Mouse (Mus musculus) spleen, adult 2 months (tissue): ENCODE measurements around the gene Plek. TPM values are rescaled to one million over a fixed set of nuclear protein-coding genes. Genes with fewer than 3 reads are reported as not detected.
"Not testable (repeated sequence)": the region's sequence is repeated elsewhere in the genome, so short reads cannot be mapped to it uniquely, and the experiment has no call there.

Source experiments
- DNase-seq, 2 experiments: peaks; one replicate each; pipeline versions ENCODE4 v3.0.0 to v3.0.0-alpha.2; 2012 to 2021; ENCODE audit warnings: low spot score in 2 of 2, low read depth in 1 of 2
- H3K27ac ChIP-seq: fragments of 200-500 bp; 2 replicates; pipeline ENCODE4 v1.5.1; 2012; ENCODE audit warnings: low read length, inconsistent platforms; ENCODE audit not compliant: insufficient read depth
- H3K27me3 ChIP-seq: fragments of 200-500 bp; 2 replicates; pipeline ENCODE4 v1.6.1; 2012; ENCODE audit warnings: mild to moderate bottlenecking, moderate library complexity, low read length, inconsistent platforms; ENCODE audit not compliant: control insufficient read depth, insufficient read depth
- H3K36me3 ChIP-seq: fragments of 200-500 bp; 2 replicates; pipeline ENCODE4 v1.6.1; 2012; ENCODE audit warnings: mild to moderate bottlenecking, low read length, inconsistent platforms; ENCODE audit not compliant: control insufficient read depth, insufficient read depth
- H3K4me1 ChIP-seq: fragments of 200-500 bp; 2 replicates; pipeline ENCODE4 v1.6.1; 2011; ENCODE audit warnings: inconsistent platforms; ENCODE audit not compliant: control insufficient read depth, insufficient read depth, insufficient read length
- H3K4me3 ChIP-seq: fragments of 200-500 bp; 2 replicates; pipeline ENCODE4 v1.5.1; 2011; ENCODE audit warnings: mild to moderate bottlenecking, inconsistent platforms; ENCODE audit not compliant: insufficient read depth, insufficient read length; ENCODE audit errors: extremely low read depth
- CTCF ChIP-seq: fragments of 200-500 bp; IDR thresholded peaks from 2 replicates; pipeline ENCODE4 v1.5.1; 2011; ENCODE audit warnings: mild to moderate bottlenecking, inconsistent platforms; ENCODE audit not compliant: insufficient read depth, insufficient read length, insufficient replicate concordance; ENCODE audit errors: extremely low read depth
- POLR2A ChIP-seq: fragments of 200-500 bp; IDR thresholded peaks from 2 replicates; pipeline ENCODE4 v1.6.1; 2011; ENCODE audit warnings: low read depth, low read length, inconsistent platforms
- WGBS: fragments of 180-500 bp; shearing (Covaris S2); methylation state at CpG from one replicate; pipeline ENCODE4 v1.1.7; 2018; 5-methylcytosine and 5-hydroxymethylcytosine counted together
- polyA plus RNA-seq: library from polyadenylated mRNA; depleted of rRNA; stranded (reverse); fragments of >200 nt; gene quantifications from 2 replicates; pipeline ENCODE4 v1.2.3, GENCODE M21; 2012

Plek gene
- polyA plus RNA-seq, 1 experiment, result 11.2 TPM

DNA sequence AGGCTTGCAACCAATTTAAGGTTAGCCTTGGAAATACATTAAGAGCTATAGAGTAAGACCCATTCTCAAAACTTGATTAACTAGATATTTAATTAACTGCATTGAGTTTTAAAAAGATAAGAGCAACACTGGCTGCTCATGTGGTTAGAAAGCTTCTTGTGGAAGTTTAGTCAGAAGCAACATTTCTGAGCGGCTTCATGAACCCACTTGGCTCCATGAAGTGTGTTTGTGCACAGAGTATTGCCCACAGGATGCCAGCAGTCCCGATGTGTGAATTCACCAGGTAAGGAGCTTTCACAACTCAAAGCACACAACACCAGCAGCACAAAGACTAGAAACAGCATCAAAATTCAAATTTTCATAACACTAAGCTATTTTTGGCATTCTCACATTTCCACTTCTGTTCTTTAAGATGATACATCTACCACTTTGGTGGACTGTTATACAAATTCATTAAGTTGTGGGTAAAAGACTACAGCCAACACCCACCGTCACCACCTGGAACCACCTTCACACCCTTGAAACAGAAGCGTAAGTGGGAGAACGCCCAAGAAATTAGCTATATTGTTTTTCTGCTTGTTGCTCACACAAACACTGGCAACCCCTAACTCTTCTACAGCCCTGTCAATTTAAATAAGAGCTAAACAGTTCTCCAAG is 44.5 kb downstream of the Plek start:
- DNase-seq, result no peak
- TF ChIP-seq CTCF (no peak), POLR2A (no peak)
- Histone ChIP-seq H3K4me1 (peaks cover 6% of the 10 kb centered on the region; the same call in 1 of the 2 replicates), H3K4me3 (peak overlapping the region; percentile 63), H3K27ac (peak overlapping the region; percentile 99), H3K36me3 (no peaks in the 10 kb centered on the region; the same call in 1 of the 2 replicates), H3K27me3 (no peaks in the 10 kb centered on the region)
- WGBS, result 24% methylated on average over 5 of the region's 5 CpGs

DNA sequence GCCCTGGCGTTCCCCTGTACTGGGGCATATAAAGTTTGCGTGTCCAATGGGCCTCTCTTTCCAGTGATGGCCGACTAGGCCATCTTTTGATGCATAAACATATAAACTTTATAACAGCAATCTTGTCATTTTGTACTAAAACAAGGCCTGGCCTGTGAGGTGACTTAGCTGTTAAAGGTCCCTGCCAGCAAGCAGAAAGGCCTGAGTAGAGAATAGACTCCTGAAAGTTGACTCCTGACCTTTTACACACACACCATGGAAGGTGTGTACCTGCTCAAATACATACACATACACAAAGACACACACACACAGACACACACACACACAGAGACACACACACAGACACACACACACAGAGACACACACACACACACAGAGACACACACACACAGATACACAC is 45.7 kb downstream of the Plek start:
- 76% methylated on average over 3 of the region's 3 CpGs for WGBS
- not testable (repeated sequence) for DNase-seq, H3K27me3 ChIP-seq, H3K4me1 ChIP-seq, H3K36me3 ChIP-seq
- H3K4me3 ChIP-seq, result peak overlapping the region; percentile 30
- H3K27ac ChIP-seq, result peak overlapping the region; percentile 57; the same call in 1 of the 2 replicates

DNA sequence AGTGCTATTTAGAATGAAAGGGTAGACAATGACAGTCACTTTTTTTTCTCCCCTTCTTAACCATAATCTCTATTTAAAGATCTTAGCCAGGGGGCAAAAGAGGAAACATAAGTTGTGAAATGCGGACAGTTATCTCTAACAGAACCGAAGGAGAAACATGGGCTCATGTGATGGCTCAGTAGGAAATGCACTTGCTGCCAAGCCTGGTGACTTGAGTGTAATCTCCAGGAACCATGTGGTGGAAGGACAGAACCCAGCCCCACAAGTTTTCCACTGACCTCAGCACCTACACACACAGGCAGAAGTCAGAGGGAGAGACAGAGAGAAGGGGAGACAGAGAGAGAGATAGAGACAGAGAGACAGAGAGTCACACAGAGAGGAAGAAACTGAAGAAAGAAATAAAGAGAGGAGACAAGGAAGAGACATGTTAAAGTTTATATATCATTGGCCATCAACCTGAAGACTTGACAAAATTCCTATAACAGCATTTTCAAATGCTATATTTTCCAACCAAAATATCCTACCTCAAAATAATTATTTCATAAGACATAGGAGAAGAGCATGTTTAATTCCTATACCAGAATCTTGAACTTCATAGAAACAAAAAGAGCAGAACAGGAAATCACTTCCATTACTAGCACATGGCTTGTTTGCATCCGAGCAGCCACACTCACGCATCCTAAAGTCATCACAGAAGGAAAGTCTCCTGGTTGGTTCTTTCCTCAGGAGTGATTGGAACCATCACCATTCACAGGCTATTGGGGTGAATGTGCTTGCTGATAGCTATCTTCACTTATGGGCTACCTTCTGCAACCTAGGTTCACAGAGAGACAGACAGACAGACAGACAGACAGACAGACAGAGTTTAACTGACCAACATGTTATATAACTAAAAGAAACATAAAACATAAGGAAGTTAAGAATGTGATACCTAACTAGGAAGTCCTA is 47.0 kb downstream of the Plek start:
- Histone ChIP-seq H3K27ac (peak overlapping the region; percentile 41), H3K27me3 (no peaks in the 10 kb centered on the region), H3K4me1 (peaks cover 8% of the 10 kb centered on the region; the same call in 1 of the 2 replicates), H3K36me3 (no peaks in the 10 kb centered on the region; the same call in 1 of the 2 replicates), H3K4me3 (no peak overlapping the region)
- peak in 1 of 2 experiments; percentile 39 for DNase-seq
- WGBS, result 32% methylated on average over 4 of the region's 4 CpGs
- no peak for TF ChIP-seq POLR2A
- no peak for TF ChIP-seq CTCF

DNA sequence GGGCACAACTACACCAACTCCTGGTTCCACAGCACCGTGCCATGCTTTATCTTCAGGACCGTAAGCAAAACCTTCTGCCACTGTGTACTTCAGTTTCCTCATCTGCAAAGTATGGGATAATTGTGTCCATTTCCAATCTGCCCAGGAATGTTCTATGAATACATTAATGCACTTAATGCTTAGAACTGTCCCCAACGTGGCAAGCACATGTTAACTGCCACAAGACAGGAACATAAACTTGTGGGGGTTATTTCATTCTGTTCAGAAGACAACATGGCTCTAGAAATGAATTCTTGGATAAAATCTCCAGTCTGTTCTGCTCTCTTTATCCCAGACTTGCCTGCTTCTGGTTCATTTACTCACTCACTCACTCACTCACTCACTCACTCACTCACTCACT is 48.4 kb downstream of the Plek start:
- H3K27me3 ChIP-seq, result no peaks in the 10 kb centered on the region
- no peak overlapping the region; the same call in 1 of the 2 replicates for H3K27ac ChIP-seq
- DNase-seq, result no peak
- H3K4me3 ChIP-seq, result no peak overlapping the region
- H3K4me1 ChIP-seq, result peaks cover 6% of the 10 kb centered on the region; the same call in 1 of the 2 replicates
- 62% methylated on average over 3 of the region's 3 CpGs for WGBS
- H3K36me3 ChIP-seq, result no peaks in the 10 kb centered on the region; the same call in 1 of the 2 replicates
- no peak for TF ChIP-seq CTCF

DNA sequence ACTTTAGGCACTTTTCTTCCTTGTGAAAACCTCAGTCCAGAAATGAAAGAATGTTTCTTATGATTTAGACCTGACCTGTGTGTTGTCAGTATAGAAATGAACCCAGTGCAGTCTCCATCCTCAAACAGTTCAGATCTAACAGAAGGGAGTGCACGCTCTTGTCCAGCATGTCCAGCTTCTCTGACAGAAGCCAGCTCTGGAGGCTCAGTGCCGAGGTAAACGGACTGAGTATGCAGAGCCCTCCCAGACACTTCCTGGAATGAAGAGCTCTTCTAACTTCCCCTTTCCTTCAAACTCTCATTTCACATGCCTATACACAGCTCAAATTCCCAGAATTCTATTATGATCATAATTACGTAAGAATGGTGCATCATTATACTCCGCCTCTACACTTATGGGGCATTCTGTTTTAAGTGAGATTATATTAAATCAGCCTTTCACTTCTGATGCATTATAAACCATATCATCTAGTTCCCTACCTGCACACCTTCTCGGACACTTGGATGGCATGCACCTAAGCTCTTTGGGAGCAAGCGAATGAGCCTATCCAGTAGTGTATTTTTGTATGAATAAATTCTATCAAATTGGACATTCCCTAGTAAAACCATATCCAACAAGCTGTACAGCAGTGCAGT is 49.3 kb downstream of the Plek start:
- Histone ChIP-seq H3K27ac (peak overlapping the region; percentile 50), H3K36me3 (peaks cover 3% of the 10 kb centered on the region; the same call in 1 of the 2 replicates), H3K4me3 (no peak overlapping the region), H3K27me3 (no peaks in the 10 kb centered on the region), H3K4me1 (peaks cover 6% of the 10 kb centered on the region; the same call in 1 of the 2 replicates)
- no peak for DNase-seq
- no peak for TF ChIP-seq CTCF
- no peak for TF ChIP-seq POLR2A
- WGBS, result 48% methylated on average over 7 of the region's 7 CpGs

DNA sequence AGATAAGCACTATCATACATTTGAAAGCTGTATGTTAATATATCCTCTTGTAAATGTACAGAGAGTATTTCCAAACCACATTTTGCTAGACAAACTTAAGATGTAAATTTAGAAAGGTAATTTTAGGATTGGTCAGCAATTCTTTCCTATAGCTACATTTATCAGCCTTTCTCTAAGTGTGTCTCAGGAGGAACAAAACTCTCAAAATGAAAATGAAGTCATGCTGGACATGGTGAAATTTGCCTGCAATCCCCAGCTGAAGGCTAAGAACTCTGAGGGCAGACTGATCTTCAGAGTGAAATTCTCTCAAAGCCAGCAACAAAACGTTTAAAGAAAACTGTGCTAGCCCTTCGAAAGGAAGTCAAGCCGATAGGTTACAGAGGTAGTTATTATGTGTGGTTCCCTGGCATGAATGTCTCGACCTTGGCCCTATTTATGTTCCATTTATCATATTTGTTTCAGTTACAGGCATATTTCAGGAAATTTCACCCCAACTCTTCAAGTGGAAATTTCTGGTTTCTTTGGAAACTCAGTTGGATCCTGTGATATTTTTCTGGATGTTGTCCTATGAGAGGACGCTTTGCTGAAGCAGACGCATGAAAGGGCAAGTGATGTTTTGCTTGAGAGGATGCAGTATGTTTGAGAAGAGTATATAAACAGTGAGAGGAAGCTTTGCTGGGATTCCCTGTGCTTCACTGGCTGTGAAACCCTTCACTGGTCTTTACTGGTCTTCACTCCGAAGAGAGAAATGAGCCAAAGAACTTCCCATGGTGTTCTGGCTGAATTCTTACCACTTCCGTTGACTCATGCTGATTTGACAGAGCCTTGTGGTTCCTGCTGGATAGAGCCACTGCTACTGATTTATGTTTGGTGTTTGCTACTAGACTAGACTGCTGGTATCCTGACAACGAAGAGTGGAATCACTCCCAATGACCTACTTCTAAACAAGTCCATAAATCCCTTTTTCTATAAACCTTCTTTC is 51.5 kb downstream of the Plek start:
- Histone ChIP-seq H3K4me3 (no peak overlapping the region), H3K27me3 (no peaks in the 10 kb centered on the region), H3K27ac (peak overlapping the region; percentile 27), H3K4me1 (peaks cover 6% of the 10 kb centered on the region; the same call in 1 of the 2 replicates), H3K36me3 (peaks cover 4% of the 10 kb centered on the region; the same call in 1 of the 2 replicates)
- TF ChIP-seq POLR2A, result no peak
- no peak for TF ChIP-seq CTCF
- DNase-seq, result no peak
- 34% methylated on average over 9 of the region's 9 CpGs for WGBS
